Mouse (Mus musculus) olfactory bulb, adult 2 months (tissue): ENCODE data around the gene Tyrp1.

ENCODE experiments used
- CTCF ChIP-seq: fragments of 200-500 bp; IDR thresholded peaks from 2 replicates; pipeline ENCODE4 v1.5.1; 2012; ENCODE audit warnings: low read depth, mild to moderate bottlenecking, low read length, moderate library complexity; ENCODE audit not compliant: insufficient read depth
- POLR2A ChIP-seq: fragments of 200-500 bp; IDR thresholded peaks from 2 replicates; pipeline ENCODE4 v1.6.1; 2012; ENCODE audit warnings: mild to moderate bottlenecking, low read depth, low read length, moderate library complexity; ENCODE audit not compliant: insufficient read depth

GRCm38 (mm10) chr4:80788339-80788738 is 45.6 kb upstream of the Tyrp1 start:
- TF ChIP-seq CTCF (no peak), POLR2A (no peak)
